Mouse (Mus musculus): ENCODE measurements around the gene Scfd2. TPM values are rescaled to one million over a fixed set of nuclear protein-coding genes. Genes with fewer than 3 reads are reported as not detected.

The Scfd2 gene
- polyA plus RNA-seq, 1 experiment from 2014 or later, result 14.9 TPM

GRCm38 (mm10) chr5:74198446-74198845 is 333.1 kb downstream of the Scfd2 start:
- H3K36me3 ChIP-seq (replicated peaks), result peaks cover 51% of the 10 kb centered on the region
- H3K27me3 ChIP-seq (replicated peaks; ENCODE audit: low read depth, poor library complexity, severe bottlenecking), result no peaks in the 10 kb centered on the region
- DNase-seq (ENCODE audit: low spot score), result no peak
- H3K4me1 ChIP-seq, result peaks cover 82% of the 10 kb centered on the region
- peak overlapping the region; percentile 66 for H3K27ac ChIP-seq (replicated peaks)
- WGBS, result 90% methylated on average over 11 of the region's 11 CpGs
- H3K4me3 ChIP-seq, result peak overlapping the region; percentile 99; the same call in 1 of the 2 replicates
- H3K9me3 ChIP-seq, result peaks cover 4% of the 10 kb centered on the region

GRCm38 (mm10) chr5:74197541-74198330 is 333.8 kb downstream of the Scfd2 start:
- Histone ChIP-seq H3K27me3 (replicated peaks; ENCODE audit: low read depth, poor library complexity, severe bottlenecking) (0 out of 2 replicates have a peak, but pooled peaks cover 4% of the 10 kb centered on the region), H3K4me1 (peaks cover 89% of the 10 kb centered on the region), H3K27ac (replicated peaks) (peak overlapping the region; percentile 66), H3K9me3 (no peaks in the 10 kb centered on the region), H3K36me3 (replicated peaks) (peaks cover 45% of the 10 kb centered on the region), H3K4me3 (peak overlapping the region; percentile 99)
- DNase-seq (ENCODE audit: low spot score), result no peak
- 90% methylated on average over 22 of the region's 22 CpGs for WGBS

GRCm38 (mm10) chr5:74196307-74196618 is 335.3 kb downstream of the Scfd2 start:
- Histone ChIP-seq H3K36me3 (replicated peaks) (peaks cover 45% of the 10 kb centered on the region), H3K4me3 (peak overlapping the region; percentile 99), H3K9me3 (no peaks in the 10 kb centered on the region), H3K27me3 (replicated peaks; ENCODE audit: low read depth, poor library complexity, severe bottlenecking) (0 out of 2 replicates have a peak, but pooled peaks cover 7% of the 10 kb centered on the region), H3K4me1 (peaks cover 85% of the 10 kb centered on the region), H3K27ac (replicated peaks) (peak overlapping the region; percentile 95)
- DNase-seq (ENCODE audit: low spot score), result no peak
- 1% methylated on average over 4 of the region's 4 CpGs for WGBS

- peak overlapping the region; percentile 95 for H3K27ac ChIP-seq (replicated peaks)
- DNase-seq (ENCODE audit: low spot score), result peak; percentile 69
- peaks cover 44% of the 10 kb centered on the region for H3K36me3 ChIP-seq (replicated peaks)
- no peaks in the 10 kb centered on the region for H3K9me3 ChIP-seq
- under 1% methylated on average over 27 of the region's 27 CpGs for WGBS
- H3K27me3 ChIP-seq (replicated peaks; ENCODE audit: low read depth, poor library complexity, severe bottlenecking), result peaks cover 12% of the 10 kb centered on the region; the same call in 1 of the 2 replicates
- peak overlapping the region; percentile 99 for H3K4me3 ChIP-seq
- H3K4me1 ChIP-seq, result peaks cover 84% of the 10 kb centered on the region
These were observed 335.8 kb downstream of the Scfd2 start for GRCm38 (mm10) chr5:74195614-74196306.

GRCm38 (mm10) chr5:74194841-74195613 is 336.5 kb downstream of the Scfd2 start, which contains the start of gene Rasl11b:
TSS of gene Rasl11b (plus strand) at chr5:74195286.
- Histone ChIP-seq H3K4me1 (peaks cover 83% of the 10 kb centered on the region), H3K27ac (replicated peaks) (peak within 1 kb of the TSS; percentile 95)
- under 1% methylated on average over 82 of the region's 82 CpGs for WGBS

GRCm38 (mm10) chr5:74194027-74194840 is 337.3 kb downstream of the Scfd2 start:
- Histone ChIP-seq H3K4me3 (peak overlapping the region; percentile 99), H3K4me1 (peaks cover 86% of the 10 kb centered on the region), H3K36me3 (replicated peaks) (peaks cover 29% of the 10 kb centered on the region), H3K9me3 (no peaks in the 10 kb centered on the region), H3K27me3 (replicated peaks; ENCODE audit: low read depth, poor library complexity, severe bottlenecking) (peaks cover 24% of the 10 kb centered on the region), H3K27ac (replicated peaks) (peak overlapping the region; percentile 95)
- peak; percentile 39 for DNase-seq (ENCODE audit: low spot score)
- 29% methylated on average over 16 of the region's 16 CpGs for WGBS

More at GRCm38 (mm10) chr5:74194841-74195613, 336.5 kb downstream of the Scfd2 start, which contains the start of gene Rasl11b:
- no peaks in the 10 kb centered on the region for H3K9me3 ChIP-seq
- H3K27me3 ChIP-seq (replicated peaks; ENCODE audit: low read depth, poor library complexity, severe bottlenecking), result peaks cover 20% of the 10 kb centered on the region
- DNase-seq (ENCODE audit: low spot score), result peak; percentile 97
- peaks cover 37% of the 10 kb centered on the region for H3K36me3 ChIP-seq (replicated peaks)
- peak within 1 kb of the TSS; percentile 99 for H3K4me3 ChIP-seq

GRCm38 (mm10) chr5:74193626-74194025 is 337.9 kb downstream of the Scfd2 start:
- Histone ChIP-seq H3K4me3 (peak overlapping the region; percentile 99; the same call in 1 of the 2 replicates), H3K9me3 (no peaks in the 10 kb centered on the region), H3K36me3 (replicated peaks) (peaks cover 23% of the 10 kb centered on the region), H3K27me3 (replicated peaks; ENCODE audit: low read depth, poor library complexity, severe bottlenecking) (peaks cover 26% of the 10 kb centered on the region), H3K27ac (replicated peaks) (peak overlapping the region; percentile 95; the same call in 1 of the 2 replicates), H3K4me1 (peaks cover 87% of the 10 kb centered on the region)
- DNase-seq (ENCODE audit: low spot score), result no peak
- WGBS, result 33% methylated on average over 7 of the region's 7 CpGs

- 60% methylated on average over 2 of the region's 2 CpGs for WGBS
- no peak for DNase-seq (ENCODE audit: low spot score)
- Histone ChIP-seq H3K4me3 (no peak overlapping the region), H3K36me3 (replicated peaks) (peaks cover 17% of the 10 kb centered on the region), H3K4me1 (peaks cover 84% of the 10 kb centered on the region), H3K27me3 (replicated peaks; ENCODE audit: low read depth, poor library complexity, severe bottlenecking) (peaks cover 28% of the 10 kb centered on the region), H3K9me3 (no peaks in the 10 kb centered on the region), H3K27ac (replicated peaks) (peak overlapping the region; percentile 95; the same call in 1 of the 2 replicates)
These were observed 338.6 kb downstream of the Scfd2 start for GRCm38 (mm10) chr5:74193008-74193407.

GRCm38 (mm10) chr5:74190911-74191310 is 340.6 kb downstream of the Scfd2 start:
- Histone ChIP-seq H3K4me1 (peaks cover 63% of the 10 kb centered on the region), H3K4me3 (no peak overlapping the region), H3K36me3 (replicated peaks) (no peaks in the 10 kb centered on the region), H3K9me3 (no peaks in the 10 kb centered on the region), H3K27ac (replicated peaks) (peak overlapping the region; percentile 14; the same call in 1 of the 2 replicates), H3K27me3 (replicated peaks; ENCODE audit: low read depth, poor library complexity, severe bottlenecking) (peaks cover 33% of the 10 kb centered on the region)
- WGBS, result 69% methylated on average over 5 of the region's 5 CpGs
- no peak for DNase-seq (ENCODE audit: low spot score)

- Histone ChIP-seq H3K4me1 (peaks cover 59% of the 10 kb centered on the region), H3K27ac (replicated peaks) (peak overlapping the region; percentile 40), H3K27me3 (replicated peaks; ENCODE audit: low read depth, poor library complexity, severe bottlenecking) (peaks cover 33% of the 10 kb centered on the region), H3K9me3 (no peaks in the 10 kb centered on the region), H3K36me3 (replicated peaks) (no peaks in the 10 kb centered on the region), H3K4me3 (no peak overlapping the region)
- WGBS, result 42% methylated on average over 9 of the region's 9 CpGs
- no peak for DNase-seq (ENCODE audit: low spot score)
These were observed 341.4 kb downstream of the Scfd2 start for GRCm38 (mm10) chr5:74190161-74190491.

GRCm38 (mm10) chr5:74189484-74190160 is 341.9 kb downstream of the Scfd2 start:
- no peak overlapping the region for H3K4me3 ChIP-seq
- H3K27me3 ChIP-seq (replicated peaks; ENCODE audit: low read depth, poor library complexity, severe bottlenecking), result peaks cover 33% of the 10 kb centered on the region
- 44% methylated on average over 9 of the region's 9 CpGs for WGBS
- H3K4me1 ChIP-seq, result peaks cover 59% of the 10 kb centered on the region
- H3K27ac ChIP-seq (replicated peaks), result peak overlapping the region; percentile 40; the same call in 1 of the 2 replicates
- H3K9me3 ChIP-seq, result no peaks in the 10 kb centered on the region
- no peak for DNase-seq (ENCODE audit: low spot score)
- no peaks in the 10 kb centered on the region for H3K36me3 ChIP-seq (replicated peaks)

All from embryonic facial prominence, embryonic 10.5 days (tissue).